Mouse (Mus musculus): Measurements from ENCODE around the gene Rab11fip2.

Gene Rab11fip2

DNA sequence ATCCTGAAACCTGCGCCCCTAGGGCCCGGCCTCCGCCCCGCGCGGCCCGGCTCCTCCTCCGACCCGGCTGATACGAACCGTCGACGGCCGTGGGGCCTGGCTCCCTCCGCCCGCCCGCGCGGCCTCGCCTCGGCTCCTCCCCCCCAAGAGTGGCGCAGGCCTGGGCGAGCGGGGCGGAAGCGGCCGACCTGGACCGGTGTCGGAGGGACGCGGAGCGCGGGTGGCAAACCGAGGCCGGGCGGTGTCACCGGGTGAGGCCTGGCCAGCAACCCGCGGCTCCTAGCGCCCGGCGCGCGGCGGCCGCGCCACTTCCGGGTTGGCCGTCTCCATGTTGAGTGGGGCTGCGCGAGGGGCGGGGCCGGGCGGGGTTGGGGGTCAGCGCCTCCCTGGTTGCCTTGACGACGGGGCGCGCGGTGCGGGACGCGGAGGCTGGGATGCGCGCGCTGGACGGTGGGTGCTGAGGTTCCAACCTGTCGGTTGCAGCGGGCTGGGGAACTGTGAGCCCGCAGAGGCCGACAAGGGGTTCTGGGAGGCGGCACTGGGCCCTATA, at the start of gene Rab11fip2:
Rab11fip2 (minus strand) TSS at position 333 of the 550 bp plus-strand sequence.
- DNase-seq (ENCODE audit: low spot score in 2 of 2): peak; percentile 63 to 73

DNA sequence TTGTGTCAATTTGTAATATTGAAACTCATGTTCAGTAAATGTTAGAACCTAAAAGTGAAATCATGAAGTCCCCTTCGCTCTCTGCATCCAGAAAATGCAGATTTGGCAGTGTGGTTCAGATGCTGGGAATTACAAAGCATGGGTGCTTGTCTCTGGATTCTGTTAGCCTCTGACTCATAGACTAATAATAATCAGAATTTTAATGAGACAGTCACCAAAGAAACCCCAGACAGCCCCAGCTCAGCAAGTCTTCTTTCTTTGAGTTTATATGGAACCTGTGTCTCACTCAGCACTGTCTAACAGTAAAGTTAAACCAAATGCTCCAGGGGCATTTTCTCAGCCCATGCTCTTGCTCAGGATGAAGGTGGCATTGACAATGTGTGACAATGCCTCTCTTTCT, 38.1 kb upstream of the Rab11fip2 start:
- no peak for DNase-seq (ENCODE audit: low spot score in 2 of 2)

DNA sequence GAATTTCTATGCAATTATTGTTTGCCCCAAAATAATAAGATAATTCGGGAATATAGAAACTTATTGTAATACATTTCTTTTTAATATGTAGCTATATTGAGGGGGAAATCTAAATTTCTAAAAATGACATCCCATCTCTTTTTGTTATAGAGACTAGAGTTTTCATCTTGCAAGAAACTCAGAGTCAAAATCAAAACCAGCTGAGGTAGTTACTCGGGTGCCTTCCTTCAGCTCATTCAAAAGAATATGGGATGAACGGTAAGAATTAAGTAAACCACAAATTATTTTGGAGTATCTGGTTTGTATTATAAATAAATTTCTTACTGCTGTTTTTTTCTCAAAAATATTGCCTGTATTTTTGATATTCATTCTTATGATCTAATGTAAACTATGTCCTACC, 11.5 kb upstream of the Rab11fip2 start:
- DNase-seq (ENCODE audit: low spot score in 2 of 2): no peak

DNA sequence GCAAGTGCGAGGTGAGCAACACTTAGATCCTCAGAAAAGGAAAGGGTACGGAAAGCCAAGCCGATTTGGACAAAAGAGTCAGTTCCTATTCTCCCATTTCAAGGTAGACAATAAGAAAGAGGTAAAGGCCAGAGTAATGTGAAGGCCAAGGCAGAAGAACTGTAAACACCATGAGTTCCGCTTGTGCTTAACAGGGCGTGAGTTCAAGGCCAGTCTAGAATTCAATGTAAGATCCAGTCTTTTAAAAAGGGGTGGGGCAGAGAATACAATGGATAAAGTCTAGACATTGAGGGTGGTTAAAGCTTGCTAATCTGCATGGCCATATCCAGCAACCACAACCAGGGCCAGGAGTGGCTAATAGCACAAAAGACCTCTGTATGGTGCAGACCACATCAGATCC, 6.3 kb upstream of the Rab11fip2 start:
- no peak for DNase-seq (ENCODE audit: low spot score in 2 of 2)

DNA sequence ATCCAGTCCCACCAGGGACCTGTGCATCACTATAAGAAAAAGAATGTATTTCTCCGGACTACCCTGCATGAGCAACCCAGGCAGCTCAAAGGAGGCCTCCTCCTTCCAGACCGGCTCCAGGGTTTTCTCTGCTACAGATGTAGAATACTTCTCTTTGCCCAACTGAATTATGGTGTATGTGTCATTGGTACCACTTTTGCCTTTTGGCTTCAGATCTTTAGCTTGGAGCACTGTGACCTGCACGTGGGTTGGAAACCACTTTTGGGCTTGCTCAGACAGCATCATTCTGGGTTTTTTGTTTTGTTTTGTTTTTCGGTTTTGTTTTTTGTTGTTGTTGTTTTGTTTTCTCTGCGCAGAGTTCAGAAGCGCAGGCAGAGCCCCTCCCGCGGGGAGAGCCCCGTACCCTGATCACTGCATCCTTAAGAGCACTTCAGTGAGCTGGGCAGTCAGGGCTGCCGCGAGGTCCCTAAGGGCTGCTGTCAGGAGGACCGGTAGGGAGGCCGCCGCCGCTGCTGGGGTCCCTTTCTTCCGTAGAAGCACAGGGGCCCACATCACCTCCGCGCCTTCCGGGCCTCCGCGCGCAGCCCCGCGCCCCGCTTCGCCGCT, 635 bp downstream of the Rab11fip2 start:
- no peak for DNase-seq (ENCODE audit: low spot score in 2 of 2)

DNA sequence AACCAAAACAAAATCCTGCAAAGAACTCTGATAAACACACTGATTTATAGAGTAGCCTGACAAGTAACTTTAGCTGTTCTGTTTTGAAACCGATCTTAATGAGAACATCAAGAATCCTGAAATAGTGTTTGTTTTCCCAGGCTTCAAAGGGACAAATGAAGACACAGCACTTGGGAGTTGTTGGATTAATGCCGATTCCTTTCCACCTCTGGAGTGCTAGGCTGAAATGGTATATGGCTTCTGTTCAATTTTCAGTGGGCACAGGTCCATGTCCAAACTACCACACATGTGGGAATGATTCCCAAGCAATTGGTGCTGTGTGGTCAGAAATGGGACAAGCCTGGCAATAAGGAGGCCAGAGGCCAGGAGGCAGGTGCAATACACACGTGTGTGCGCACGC, 3.7 kb downstream of the Rab11fip2 start:
- DNase-seq (ENCODE audit: low spot score in 2 of 2): no peak

DNA sequence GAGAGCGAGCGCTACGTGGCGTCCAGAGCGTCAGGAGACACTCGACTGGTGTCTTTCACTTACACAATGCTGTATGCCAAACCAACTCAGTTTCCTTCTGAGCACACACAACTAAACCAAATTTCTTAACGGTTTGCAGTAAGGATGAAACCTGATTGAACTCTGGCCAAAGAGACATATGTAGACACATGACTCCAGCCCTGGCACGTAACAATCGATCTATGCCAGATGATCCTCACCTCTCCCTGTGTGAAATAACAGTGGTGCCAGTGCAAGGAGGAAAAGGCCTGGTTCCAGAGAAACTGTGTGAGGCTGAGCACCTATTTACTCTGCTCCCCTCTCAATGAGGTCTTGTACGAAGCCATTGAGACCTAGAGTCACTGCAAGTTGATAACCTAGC, 11.4 kb downstream of the Rab11fip2 start:
- no peak for DNase-seq (ENCODE audit: low spot score in 2 of 2)

DNA sequence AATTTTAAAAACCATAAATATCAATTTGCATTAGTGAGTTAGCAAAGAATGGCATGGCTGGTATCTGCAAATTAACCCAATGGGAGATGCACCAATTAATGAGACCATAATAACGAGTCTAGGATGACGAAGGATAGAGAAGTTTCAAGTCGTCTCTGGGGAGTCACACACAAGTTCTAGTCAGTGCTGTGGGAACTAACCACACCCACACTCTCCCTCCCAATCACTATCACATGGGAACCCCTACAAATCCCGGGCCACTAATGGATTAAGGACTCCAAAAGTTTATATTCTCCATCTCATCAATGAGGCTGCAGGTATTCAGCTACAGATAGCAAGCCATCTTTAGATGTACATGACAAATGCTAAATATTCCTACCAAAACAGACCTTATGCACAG, 14.8 kb downstream of the Rab11fip2 start:
- DNase-seq (ENCODE audit: low spot score in 2 of 2): no peak

DNA sequence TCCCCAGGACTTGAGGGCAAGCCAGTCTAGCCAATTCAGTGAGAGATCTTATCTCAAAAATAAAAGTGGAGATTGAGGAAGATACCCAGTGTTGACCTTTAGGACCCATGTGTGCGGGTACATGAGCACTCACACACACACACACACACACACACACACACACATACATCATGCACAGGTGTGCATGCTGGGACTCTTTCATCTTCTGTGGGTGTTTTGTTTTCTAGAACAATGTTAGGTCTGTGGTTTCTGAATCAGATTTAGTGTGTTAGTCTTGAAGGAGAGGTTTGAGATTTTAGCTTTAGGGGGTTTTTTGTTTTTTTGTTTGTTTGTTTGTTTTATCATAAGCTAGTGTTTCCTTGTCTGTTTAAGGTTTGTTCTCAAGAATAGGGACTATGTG, 17.3 kb downstream of the Rab11fip2 start:
- no peak for DNase-seq (ENCODE audit: low spot score in 2 of 2)

DNA sequence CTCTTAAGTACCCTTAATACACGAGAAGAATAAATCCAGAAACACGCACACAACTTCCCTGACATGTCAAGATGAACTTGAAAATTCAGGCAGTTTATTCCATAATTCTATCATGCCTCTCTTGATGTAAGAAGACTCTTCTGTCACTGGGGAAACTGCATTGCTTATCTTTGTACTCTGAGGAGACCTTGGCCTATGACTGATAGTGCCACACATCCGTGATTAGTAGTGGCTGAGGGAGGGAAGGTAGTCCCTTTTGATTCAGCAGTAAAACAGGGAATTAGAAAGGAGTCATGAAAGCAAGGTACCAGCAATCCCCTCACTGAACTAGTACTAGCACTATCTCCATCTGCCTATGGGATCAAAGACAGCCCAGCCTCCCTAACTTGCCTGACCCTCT, 22.6 kb downstream of the Rab11fip2 start:
- no peak for DNase-seq (ENCODE audit: low spot score in 2 of 2)

DNA sequence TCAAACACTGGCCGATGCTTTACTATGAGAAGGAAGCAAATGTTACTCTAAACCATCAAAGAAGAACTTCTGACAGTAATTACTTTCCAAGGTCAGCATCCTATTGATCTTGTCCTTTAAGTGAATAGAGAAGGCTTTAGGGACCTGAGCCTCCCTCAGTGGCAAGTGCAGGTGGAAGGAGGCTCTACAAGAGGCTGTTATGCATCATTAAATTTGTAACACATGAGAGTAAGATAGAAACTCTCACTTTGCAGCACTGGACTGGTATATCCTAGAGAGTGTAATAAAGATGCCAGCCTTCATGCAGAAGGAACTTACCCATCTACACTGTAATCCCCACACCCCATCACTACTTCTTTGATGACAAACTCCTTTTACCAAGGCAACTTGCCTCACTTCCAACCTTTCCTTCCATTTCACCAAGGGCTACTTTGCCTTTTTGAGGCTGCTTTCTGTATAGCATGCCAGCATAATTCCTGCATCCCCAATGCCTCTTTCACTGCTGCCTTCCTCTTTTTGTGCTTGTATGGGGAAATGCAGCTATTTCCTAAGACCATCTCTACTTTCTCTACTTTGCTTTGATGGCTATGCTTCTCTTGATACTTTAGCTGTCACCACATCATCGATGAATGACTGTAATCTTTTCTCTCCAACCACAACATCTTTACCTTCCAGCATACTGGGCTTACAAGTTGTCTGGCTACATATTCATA, 25.4 kb downstream of the Rab11fip2 start:
- DNase-seq (ENCODE audit: low spot score in 2 of 2): no peak

DNA sequence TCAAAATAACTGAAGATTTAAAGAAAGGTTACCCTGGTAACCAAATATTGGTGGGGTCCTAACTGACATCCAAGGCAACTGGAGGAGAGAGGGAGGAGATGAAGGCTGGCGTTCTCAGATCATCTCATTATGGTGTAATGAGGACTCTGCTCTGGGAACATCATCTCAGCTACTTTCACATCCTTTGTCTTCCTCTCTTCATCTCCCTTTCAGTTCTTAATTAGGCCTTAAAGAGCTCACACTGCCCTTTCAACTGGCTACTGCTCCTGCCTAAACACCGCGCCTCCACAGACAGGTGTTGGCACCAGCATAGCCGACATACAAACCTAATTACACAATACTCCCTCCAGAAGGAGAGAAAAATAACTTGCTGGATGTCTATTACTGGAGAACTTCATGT, 31.9 kb downstream of the Rab11fip2 start:
- DNase-seq (ENCODE audit: low spot score in 2 of 2): no peak

DNA sequence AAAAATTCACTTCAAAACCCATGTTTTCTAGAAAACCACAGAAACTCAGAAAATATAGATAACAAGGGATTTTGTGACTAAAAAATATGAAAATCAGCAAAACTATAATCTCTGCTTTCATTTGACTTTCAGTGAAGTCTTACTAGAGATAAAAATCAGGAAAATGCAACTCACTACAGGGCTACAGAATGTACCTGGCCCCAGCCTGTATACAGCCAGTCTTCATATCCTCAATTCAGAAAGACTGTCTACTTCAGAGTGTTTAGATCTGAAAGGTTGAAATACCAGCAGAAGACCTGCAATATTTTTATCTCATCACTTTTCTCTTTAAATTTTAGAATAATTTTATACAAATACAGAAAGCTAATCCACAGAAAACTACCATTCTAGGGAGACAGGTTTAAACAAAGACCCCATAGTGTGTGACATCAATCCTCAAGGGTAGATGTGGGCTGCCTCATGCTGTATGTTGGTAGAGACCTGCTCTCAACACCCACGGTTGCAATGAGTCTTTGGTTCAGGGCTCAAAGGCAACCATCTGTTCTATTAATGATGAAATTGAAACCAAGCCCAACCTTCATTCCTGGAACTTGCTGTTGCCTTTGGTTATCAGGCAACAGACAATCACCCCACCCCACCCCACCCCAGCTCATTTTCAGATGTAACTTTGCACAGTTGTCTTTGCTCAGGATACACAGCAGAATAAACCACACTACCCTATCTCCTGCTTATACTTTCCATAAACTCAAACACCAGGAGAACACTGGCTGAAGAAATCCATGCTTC, 38.0 kb downstream of the Rab11fip2 start:
- DNase-seq (ENCODE audit: low spot score in 2 of 2): no peak

DNA sequence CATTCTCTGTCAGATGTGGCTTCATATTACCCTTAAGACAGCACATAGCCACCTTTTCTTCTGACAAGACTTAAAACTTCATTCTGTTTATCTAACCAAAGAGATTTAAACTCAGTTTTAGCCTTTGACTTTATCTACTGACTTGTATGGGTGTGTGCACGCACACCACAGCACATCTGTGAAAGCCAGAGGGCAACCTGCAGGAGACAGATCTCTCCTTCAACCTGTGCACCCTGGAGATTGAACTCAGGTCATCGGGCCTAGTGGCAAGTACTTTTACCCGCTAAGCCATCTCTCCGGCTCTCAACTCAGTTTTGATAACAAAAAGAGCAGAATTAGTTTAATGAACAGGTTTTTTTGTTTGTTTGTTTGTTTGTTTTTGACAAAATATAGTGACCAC, 43.5 kb downstream of the Rab11fip2 start:
- DNase-seq (ENCODE audit: low spot score in 2 of 2): no peak

DNA sequence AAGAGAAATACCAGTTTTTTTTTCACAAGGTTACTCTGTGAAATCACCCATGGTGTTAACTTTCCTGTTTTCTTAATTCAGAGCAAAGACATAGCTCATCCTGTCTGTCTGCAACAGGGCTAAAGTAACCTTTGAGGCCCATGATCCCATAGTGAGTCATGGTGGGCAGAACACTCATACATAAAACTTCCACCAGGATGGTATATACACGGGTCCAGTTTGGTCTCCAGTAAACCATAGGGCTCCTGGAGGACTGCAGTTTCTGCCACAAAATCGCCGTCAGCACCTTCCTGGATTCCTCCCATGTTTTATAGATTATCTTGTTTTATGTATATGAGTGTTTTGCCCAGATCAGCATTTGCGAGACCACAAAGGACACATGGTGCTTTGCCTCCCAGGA, 45.2 kb downstream of the Rab11fip2 start:
- no peak for DNase-seq (ENCODE audit: low spot score in 2 of 2)

DNA sequence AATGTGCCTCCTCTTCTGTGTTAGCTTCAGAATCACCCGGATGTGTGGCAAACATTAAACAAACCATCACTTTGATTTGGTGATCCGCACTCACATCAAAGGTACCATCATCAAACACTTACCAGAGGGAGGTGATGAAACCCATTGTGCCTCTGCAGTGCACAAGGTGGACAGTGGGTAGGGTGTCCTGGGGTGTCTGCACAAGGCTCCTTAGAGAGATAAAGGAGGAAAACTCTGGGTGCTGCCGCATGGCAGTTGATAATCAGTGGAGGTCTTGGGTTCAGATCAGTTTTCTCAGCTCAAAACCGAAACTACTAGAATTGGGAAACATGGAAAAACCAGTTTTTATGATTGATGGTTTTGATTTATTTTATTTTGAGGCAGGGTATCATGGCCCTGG, 54.1 kb downstream of the Rab11fip2 start:
- DNase-seq (ENCODE audit: low spot score in 2 of 2): no peak

DNA sequence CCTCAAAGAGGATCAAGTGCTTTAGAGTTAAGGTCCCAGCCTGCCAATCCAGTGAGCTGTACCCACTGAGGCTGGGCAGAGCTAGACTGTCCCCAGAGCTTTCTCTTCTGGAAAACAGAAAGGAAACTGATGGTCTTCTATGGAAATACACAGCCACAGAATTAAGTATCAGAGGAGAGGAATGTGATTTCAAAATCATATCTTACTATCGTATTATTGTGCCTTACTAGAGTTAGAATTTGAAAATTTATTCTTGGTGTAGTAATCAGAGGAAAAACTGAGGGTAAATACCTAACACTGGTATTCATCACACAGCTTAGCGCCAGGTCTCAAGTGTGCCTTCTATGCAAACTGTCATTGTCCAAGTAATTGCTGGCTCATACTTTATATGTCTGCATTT, 54.6 kb downstream of the Rab11fip2 start:
- no peak for DNase-seq (ENCODE audit: low spot score in 2 of 2)

DNA sequence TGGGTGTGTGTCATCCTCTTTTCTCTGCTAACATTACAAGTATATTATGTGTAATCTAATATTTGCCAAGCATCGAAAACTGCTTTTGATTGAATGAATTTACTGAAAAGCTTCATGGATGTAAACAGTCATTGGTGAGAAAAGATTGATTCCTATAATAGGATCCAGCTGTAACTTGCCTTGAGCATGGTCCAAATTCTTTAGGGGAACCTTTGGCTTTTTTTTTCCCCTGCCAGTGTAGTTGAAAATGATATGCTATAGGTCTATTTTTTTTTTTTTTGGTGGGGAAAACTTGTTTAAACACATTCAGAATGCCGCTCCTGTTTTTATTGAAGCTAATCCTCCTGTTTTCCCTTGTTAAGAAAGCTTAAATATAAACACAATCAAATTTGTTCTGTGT, 55.6 kb downstream of the Rab11fip2 start:
- no peak for DNase-seq (ENCODE audit: low spot score in 2 of 2)

DNA sequence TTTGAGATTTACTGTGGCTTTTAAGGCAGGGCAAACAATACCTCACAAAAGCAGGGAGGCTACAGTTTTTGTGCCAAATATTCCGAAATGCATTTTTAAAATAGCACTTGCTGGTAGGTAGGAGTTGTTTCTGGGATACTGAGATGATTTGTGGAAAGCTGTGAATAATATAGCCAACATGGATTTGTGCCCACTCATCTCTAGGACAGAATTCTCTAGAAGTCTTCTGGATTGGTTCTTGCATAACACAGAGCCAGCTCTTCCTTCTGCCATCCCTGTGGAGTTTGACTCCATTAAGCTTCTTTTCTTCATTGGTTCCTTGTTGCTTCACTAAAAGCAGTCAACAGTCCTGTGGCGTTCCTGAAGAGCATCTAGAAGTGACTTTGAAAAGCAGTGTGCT, 58.2 kb downstream of the Rab11fip2 start:
- no peak for DNase-seq (ENCODE audit: low spot score in 2 of 2)

DNA sequence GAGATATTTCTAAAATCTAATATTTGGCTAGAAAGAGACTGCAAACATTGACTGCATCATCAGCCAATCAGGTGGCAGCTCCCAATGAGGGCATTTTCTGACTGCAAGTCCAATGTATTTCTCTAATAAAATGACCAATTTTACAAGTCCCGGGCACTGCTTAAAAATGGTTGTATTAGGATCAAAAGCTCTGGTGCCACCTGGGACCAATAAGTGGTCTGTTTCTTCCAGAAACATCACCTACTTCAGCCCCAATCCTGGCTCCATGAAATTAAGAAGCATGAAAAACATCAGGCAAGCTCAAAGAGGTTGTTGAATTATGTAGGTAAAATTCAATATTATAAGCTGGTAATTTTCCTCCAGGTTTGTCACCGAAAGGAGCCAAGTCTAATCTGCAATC, 66.2 kb downstream of the Rab11fip2 start:
- no peak for DNase-seq (ENCODE audit: low spot score in 2 of 2)

DNA sequence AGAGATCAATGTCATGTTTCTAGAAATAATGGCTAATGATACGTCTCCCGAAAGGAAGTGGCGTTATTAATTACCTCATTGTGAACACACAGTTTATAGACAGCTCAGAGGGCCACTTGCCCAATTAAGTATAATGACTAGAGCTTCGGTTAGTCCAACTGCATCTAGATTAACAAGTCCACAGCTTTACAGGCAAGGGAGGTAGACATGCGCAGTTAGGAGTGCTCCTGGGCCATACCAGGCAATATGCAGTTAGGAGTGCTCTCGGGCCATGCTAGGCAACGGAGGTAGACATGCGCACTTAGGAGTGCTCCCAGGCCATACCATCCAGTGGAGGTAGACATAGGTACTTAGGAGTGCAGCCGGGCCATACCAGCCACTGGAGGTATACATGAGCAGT, 76.8 kb downstream of the Rab11fip2 start:
- no peak for DNase-seq (ENCODE audit: low spot score in 2 of 2)

DNA sequence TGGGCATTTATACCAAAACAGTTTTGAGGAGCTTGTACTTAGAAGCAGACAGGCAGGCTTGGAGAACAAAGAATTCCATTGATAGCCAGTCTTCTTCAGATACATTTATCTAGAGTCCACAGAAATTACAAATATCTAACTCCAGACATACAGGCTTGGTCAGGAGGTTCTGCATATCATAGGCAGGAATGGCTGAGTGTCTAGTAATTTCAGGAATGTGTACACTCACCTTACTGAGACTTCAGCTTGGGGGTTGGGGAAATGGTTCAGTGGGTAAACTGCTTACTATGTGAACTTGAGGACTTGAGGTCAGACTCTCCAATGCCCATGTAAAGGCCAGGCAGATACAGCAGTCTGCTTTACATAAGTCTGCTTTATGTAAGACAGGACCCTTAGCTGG, 81.0 kb downstream of the Rab11fip2 start:
- no peak for DNase-seq (ENCODE audit: low spot score in 2 of 2)

DNA sequence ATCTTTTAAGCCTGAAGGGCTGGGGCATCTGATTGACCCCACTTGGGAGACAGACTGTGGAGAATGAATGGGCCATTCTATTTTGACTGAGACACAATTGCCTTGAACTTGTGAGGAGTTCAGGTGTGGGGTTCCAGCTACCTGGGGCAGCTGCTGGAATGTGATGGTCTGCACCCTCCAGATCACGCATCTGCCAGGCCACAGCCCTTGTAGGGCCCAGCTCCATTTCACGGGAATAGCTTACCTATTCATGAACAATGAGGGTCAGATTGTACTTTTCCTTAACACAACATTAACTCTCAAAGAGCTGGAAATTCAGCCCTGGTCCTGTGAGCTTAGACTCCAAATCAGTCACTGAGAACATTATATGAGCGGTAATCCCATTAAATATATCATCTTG, 82.7 kb downstream of the Rab11fip2 start:
- no peak for DNase-seq (ENCODE audit: low spot score in 2 of 2)
